Mouse (Mus musculus) spleen, adult 2 months (tissue): ENCODE results near the gene Eln.

Source experiments
- CTCF ChIP-seq: fragments of 200-500 bp; IDR thresholded peaks from 2 replicates; pipeline ENCODE4 v1.5.1; 2011; ENCODE audit warnings: mild to moderate bottlenecking, inconsistent platforms; ENCODE audit not compliant: insufficient read depth, insufficient read length, insufficient replicate concordance; ENCODE audit errors: extremely low read depth
- POLR2A ChIP-seq: fragments of 200-500 bp; IDR thresholded peaks from 2 replicates; pipeline ENCODE4 v1.6.1; 2011; ENCODE audit warnings: low read depth, low read length, inconsistent platforms

GRCm38 (mm10) chr5:134765441-134765840, 18.3 kb upstream of the Eln start:
- TF ChIP-seq CTCF (no peak), POLR2A (no peak)
